Mouse (Mus musculus) embryonic facial prominence, embryonic 10.5 days (tissue): ENCODE measurements around the gene Rbms1. TPM values are rescaled to one million over a fixed set of nuclear protein-coding genes. Genes with fewer than 3 reads are reported as not detected.
A peak's percentile ranks its signal among the peaks of the same experiment; 100 is the strongest.

ENCODE experiments used
- DNase-seq: peaks from one replicate; pipeline ENCODE4 v3.0.0-alpha.2; 2017; ENCODE audit warnings: low spot score
- H3K27ac ChIP-seq: fragments of 300-500 bp; sonication (generic); replicated peaks from 2 replicates; pipeline ENCODE4 v1.5.1; 2016; ENCODE audit warnings: mild to moderate bottlenecking
- H3K27me3 ChIP-seq: fragments of 300-500 bp; sonication (generic); replicated peaks from 2 replicates; pipeline ENCODE4 v1.6.1; 2016; ENCODE audit warnings: low read depth, mild to moderate bottlenecking; ENCODE audit not compliant: poor library complexity, severe bottlenecking
- H3K36me3 ChIP-seq: fragments of 300-500 bp; sonication (generic); replicated peaks from 2 replicates; pipeline ENCODE4 v1.6.1; 2016; ENCODE audit warnings: mild to moderate bottlenecking, moderate library complexity
- H3K4me1 ChIP-seq: fragments of 300-500 bp; sonication (generic); 2 replicates; pipeline ENCODE4 v1.6.1; 2016
- H3K4me3 ChIP-seq: fragments of 300-500 bp; sonication (generic); 2 replicates; pipeline ENCODE4 v1.5.1; 2016; ENCODE audit warnings: mild to moderate bottlenecking, moderate library complexity
- H3K9me3 ChIP-seq: fragments of 300-500 bp; sonication (generic); 2 replicates; pipeline ENCODE4 v1.6.1; 2016; ENCODE audit warnings: mild to moderate bottlenecking
- WGBS: fragments of 180-500 bp; shearing (Covaris S2); methylation state at CpG from one replicate; pipeline ENCODE4 v1.1.7; 2016; 5-methylcytosine and 5-hydroxymethylcytosine counted together
- polyA plus RNA-seq: library from polyadenylated mRNA; unstranded; fragments of >200 nt; fragmentation: Nextera tagmentation; extraction: Ambion mirVana; gene quantifications from 2 replicates; pipeline ENCODE4 v1.2.1, GENCODE M21; 2016

Rbms1 gene
- polyA plus RNA-seq, 1 experiment from 2014 or later = 106 TPM

DNA sequence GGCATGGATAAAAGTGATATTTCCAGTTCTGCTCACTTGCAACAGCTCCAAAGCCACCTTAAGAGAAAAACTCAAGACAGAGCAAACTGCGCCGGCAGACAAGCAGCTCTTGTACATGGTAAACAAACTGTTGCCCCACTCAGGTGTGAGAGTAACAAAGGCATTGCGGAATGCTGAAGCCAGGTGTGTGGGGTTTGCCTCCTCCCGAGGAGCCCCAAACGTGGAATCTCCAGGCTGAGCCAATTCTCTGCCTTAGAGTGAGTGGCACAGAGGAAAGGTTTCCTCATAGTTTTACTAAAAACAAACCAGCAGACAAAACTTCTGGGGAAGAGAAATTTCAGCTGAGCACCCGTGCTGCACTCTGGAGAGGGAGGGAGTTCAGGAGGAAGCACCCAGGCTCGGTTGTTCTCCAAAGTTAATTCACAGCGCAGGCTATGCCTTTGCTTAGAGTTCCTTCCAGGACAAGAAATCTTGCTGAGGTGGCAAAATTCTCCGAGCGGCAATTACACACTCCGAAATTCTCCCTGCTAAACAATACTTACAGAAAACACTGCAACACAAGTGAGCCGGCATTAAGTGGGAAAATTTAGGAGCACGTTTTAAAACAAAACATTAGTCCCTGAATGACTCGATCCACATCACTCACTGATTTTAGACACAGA lies 111.8 kb downstream of the Rbms1 start:
- Histone ChIP-seq H3K36me3 (0 out of 2 replicates have a peak, but pooled peaks cover 2% of the 10 kb centered on the region), H3K27ac (no peak overlapping the region; the same call in 1 of the 2 replicates), H3K4me3 (no peak overlapping the region), H3K9me3 (no peaks in the 10 kb centered on the region), H3K27me3 (no peaks in the 10 kb centered on the region), H3K4me1 (peaks cover 47% of the 10 kb centered on the region)
- 70% methylated on average over 14 of the region's 14 CpGs for WGBS
- no peak for DNase-seq

DNA sequence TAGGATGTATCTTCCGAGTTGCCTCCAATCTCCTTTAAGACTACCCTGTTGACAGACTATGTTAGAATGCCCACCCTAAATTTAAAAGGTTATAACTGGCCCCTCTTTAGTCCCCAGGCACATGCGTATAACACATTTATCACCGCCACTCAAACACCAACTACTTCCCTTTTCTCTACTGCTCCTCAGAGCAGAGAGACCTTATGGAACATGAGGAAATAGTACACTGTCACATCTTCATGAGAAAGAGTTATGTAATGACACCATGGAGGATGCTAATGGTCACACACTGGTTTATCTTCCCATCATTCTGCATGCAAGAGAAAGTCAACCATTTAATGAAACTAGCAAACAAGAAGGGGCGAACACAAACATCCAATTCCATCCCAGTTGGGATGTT lies 114.5 kb downstream of the Rbms1 start:
- Histone ChIP-seq H3K27me3 (no peaks in the 10 kb centered on the region), H3K4me3 (no peak overlapping the region), H3K36me3 (0 out of 2 replicates have a peak, but pooled peaks cover 2% of the 10 kb centered on the region), H3K27ac (no peak overlapping the region), H3K9me3 (no peaks in the 10 kb centered on the region), H3K4me1 (peaks cover 50% of the 10 kb centered on the region)
- DNase-seq = no peak
- WGBS = 91% methylated on average over 4 of the region's 4 CpGs

DNA sequence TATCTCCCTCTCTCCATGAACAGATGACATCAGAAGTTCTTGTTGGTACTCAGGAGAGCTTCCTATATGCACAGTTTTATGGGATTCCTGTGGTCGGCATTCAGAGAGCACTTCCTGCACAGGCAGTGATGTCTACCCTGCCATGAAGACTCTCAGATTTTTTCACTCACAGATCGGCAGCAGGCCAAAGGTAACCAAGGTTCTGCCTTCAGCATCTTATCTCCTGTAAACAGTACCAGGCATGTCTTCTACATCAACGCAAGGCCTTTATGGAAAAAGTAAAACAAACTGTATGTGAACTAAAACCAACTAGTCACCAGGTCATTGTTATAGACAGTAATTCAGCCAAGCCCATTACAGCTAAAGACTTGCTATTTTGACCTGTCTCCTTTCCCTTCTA lies 115.0 kb downstream of the Rbms1 start:
- Histone ChIP-seq H3K27ac (no peak overlapping the region), H3K36me3 (0 out of 2 replicates have a peak, but pooled peaks cover 2% of the 10 kb centered on the region), H3K4me1 (peaks cover 50% of the 10 kb centered on the region), H3K27me3 (no peaks in the 10 kb centered on the region), H3K9me3 (no peaks in the 10 kb centered on the region), H3K4me3 (no peak overlapping the region)
- WGBS = 92% methylated on average over 3 of the region's 3 CpGs
- DNase-seq = no peak

DNA sequence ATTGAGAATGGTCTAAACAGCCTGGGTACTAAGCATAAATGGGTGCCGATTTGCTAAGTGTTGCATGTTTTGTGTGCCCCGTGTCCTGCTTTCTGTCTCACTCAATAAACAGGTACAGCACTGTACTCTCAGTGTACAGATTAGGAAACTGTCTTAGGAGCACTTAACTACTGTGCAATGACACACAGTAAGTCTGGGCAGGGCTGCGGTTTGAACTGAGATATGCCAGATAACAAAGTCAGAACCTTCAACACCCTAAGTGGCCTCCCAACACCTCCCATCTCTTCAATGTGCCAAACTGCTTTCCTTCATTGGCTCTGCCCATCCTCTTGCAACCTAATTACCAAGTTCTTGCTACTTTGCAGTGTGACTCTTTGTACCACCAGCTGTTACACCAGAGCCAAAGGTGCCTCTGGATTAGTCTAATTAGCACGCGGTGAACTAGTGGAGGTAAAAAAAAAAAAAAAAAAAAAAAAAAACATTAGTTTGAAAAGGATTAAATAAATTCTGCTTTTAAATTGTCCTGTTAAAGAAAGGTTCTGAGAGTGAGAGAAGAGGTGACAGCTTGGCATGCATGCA lies 117.6 kb downstream of the Rbms1 start:
- 59% methylated on average over 5 of the region's 5 CpGs for WGBS
- Histone ChIP-seq H3K27ac (no peak overlapping the region), H3K4me3 (no peak overlapping the region), H3K4me1 (peaks cover 38% of the 10 kb centered on the region), H3K36me3 (peaks cover 19% of the 10 kb centered on the region), H3K9me3 (no peaks in the 10 kb centered on the region), H3K27me3 (no peaks in the 10 kb centered on the region)
- no peak for DNase-seq

DNA sequence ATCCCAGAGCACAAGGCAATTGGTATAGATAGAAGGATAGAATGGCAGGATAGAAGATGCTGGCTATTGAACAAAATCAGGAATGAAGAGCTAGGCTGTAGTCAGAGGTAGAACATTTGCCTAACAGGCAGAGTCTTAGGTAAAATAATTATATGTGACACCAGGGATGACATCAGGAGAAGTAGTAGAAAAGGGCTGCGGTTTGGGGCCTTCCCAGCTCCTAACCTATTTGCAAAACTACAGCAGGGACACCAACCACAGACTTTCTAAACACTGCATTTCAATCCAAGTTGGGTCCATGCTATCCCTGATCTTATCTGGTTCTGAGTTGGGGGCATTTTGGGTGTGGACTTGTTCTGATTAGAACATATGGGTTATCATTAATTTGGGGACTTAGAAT lies 118.7 kb downstream of the Rbms1 start:
- H3K27ac ChIP-seq = no peak overlapping the region
- peaks cover 19% of the 10 kb centered on the region for H3K36me3 ChIP-seq
- H3K4me1 ChIP-seq = peaks cover 30% of the 10 kb centered on the region
- no peak for DNase-seq
- H3K9me3 ChIP-seq = no peaks in the 10 kb centered on the region
- no peak overlapping the region for H3K4me3 ChIP-seq
- WGBS = 89% methylated on average over 1 of the region's 1 CpGs
- no peaks in the 10 kb centered on the region for H3K27me3 ChIP-seq

DNA sequence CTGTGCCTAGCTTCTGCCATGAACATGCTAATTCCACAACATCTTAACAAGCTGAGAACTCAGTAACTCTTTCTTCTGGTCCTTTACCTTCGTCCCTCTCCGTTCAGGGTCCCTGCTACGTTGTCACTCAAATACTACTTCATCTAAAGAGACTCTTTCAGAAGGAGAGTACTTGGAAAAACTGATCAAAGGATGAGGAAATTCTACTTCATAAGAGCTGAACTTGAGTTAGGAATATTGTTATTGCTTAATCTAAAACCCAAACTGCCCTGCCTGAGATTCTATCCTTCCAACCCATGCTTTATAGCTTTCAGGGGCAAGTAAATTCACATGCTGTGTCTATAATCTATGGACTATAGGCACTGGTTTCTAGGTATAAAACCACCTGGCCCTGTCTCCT lies 119.4 kb downstream of the Rbms1 start:
- Histone ChIP-seq H3K4me3 (no peak overlapping the region), H3K9me3 (no peaks in the 10 kb centered on the region), H3K27ac (no peak overlapping the region), H3K27me3 (no peaks in the 10 kb centered on the region), H3K4me1 (peaks cover 29% of the 10 kb centered on the region), H3K36me3 (peaks cover 19% of the 10 kb centered on the region)
- 90% methylated on average over 3 of the region's 3 CpGs for WGBS
- DNase-seq = no peak

DNA sequence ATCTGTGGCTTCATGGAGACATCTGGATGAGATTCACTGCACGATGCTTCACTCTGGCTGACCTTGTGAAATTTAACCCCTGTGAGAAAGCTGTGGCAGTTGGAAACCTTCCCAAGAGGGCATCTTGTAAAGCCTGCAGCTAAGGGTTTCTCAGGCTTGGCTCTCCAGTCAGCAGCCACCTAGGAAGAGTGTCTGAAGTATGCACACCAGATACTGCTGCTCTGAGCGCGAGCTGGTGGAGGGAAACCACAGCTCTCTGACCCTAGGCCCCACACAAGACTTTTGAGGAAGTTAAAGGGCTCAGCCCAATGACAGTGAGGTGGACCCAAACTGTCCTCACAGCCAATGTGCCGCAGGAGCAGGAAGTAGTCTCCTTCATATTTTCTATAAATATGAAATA lies 120.0 kb downstream of the Rbms1 start:
- WGBS = 37% methylated on average over 4 of the region's 4 CpGs
- Histone ChIP-seq H3K27ac (0 out of 2 replicates have a peak overlapping the region, but pooled peaks have one; percentile 41), H3K4me3 (no peak overlapping the region), H3K36me3 (peaks cover 18% of the 10 kb centered on the region), H3K9me3 (no peaks in the 10 kb centered on the region), H3K4me1 (peaks cover 29% of the 10 kb centered on the region), H3K27me3 (no peaks in the 10 kb centered on the region)
- DNase-seq = peak; percentile 43

DNA sequence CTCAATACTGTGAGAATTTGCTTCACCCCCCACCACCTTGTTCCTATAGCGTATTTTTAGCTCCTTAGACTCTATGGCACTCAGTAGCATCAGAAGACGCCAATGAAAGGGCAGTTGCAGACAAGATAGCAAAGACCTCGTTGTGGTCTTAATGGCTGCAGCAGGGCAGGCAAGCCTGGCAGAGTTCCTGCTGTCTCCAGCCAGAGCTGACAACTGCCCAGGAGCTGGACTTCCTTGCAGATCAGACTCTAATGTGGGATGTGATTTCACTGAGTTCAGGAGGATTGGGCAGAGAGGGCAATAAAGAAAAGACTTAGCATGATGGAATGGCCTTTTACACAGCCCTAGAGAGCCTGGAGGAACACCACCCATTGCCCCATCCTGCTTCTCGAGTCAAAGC lies 122.1 kb downstream of the Rbms1 start:
- Histone ChIP-seq H3K36me3 (peaks cover 23% of the 10 kb centered on the region), H3K27ac (no peak overlapping the region), H3K4me1 (peaks cover 43% of the 10 kb centered on the region), H3K4me3 (no peak overlapping the region), H3K27me3 (no peaks in the 10 kb centered on the region), H3K9me3 (no peaks in the 10 kb centered on the region)
- no peak for DNase-seq
- 87% methylated on average over 4 of the region's 4 CpGs for WGBS

DNA sequence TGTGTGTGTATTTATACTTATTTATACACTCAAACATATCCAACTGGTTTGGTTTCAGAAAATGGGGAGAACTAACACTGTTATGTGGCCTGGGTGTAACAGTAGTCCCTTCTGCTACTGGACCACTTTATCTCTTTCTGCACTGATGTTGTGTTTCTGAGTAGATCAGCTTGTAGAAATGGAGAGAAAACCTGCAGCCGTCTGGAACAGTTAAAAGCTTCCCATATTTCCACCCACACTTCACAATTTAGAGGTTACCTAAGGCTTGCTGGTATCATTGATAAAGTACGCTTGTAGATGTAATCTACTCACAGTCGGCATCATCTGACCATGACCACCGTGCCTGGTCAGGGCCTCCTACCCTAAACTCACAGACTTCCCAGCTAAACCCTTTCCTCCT lies 123.5 kb downstream of the Rbms1 start:
- no peak overlapping the region for H3K27ac ChIP-seq
- WGBS = 88% methylated on average over 4 of the region's 4 CpGs
- H3K4me1 ChIP-seq = peaks cover 31% of the 10 kb centered on the region
- H3K4me3 ChIP-seq = no peak overlapping the region
- H3K36me3 ChIP-seq = peaks cover 28% of the 10 kb centered on the region
- no peaks in the 10 kb centered on the region for H3K9me3 ChIP-seq
- DNase-seq = no peak
- no peaks in the 10 kb centered on the region for H3K27me3 ChIP-seq

DNA sequence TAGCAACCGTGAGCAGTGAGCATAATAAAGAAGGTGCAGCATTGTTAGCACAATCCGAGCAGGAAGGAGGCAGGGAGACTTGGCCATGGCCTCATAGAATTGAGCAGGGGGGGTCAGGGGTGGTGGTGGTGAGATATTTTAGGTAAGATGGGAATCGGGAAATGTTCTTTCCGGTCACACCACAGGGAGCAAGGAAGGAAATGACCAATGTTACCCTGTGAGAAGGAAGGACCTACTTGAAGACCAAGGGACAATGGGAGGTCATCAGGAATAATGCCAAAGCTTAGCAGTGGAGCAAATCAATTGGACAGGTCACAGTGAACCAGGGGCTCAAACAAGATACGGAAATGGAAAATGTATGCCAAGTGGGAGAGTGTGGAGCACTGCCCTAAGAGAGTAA lies 124.1 kb downstream of the Rbms1 start:
- H3K4me1 ChIP-seq = peaks cover 27% of the 10 kb centered on the region
- no peaks in the 10 kb centered on the region for H3K9me3 ChIP-seq
- 83% methylated on average over 5 of the region's 5 CpGs for WGBS
- no peak overlapping the region for H3K27ac ChIP-seq
- H3K4me3 ChIP-seq = no peak overlapping the region
- H3K36me3 ChIP-seq = peaks cover 28% of the 10 kb centered on the region
- no peak for DNase-seq
- no peaks in the 10 kb centered on the region for H3K27me3 ChIP-seq

DNA sequence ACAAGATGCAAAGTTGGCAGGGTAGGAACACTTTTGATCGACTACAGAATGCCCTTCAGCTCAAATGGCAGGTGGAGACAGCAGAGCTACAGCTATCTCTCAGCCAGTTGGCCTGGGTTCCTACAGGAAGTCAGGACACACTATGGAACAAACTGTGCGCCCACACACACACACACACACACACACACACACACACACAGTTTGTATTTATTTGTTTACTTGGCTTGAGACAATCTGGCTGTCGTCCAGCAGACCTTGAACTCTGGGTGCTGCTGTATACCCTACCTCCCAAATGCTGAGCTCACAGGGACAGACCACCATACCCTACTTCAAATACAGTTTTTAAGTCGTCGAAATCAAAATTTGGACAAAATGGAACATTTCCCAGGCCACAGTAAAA lies 125.4 kb downstream of the Rbms1 start:
- no peak overlapping the region for H3K4me3 ChIP-seq
- no peak for DNase-seq
- H3K27me3 ChIP-seq = no peaks in the 10 kb centered on the region
- 80% methylated on average over 5 of the region's 5 CpGs for WGBS
- peaks cover 28% of the 10 kb centered on the region for H3K36me3 ChIP-seq
- H3K27ac ChIP-seq = no peak overlapping the region
- no peaks in the 10 kb centered on the region for H3K9me3 ChIP-seq
- H3K4me1 ChIP-seq = peaks cover 16% of the 10 kb centered on the region

DNA sequence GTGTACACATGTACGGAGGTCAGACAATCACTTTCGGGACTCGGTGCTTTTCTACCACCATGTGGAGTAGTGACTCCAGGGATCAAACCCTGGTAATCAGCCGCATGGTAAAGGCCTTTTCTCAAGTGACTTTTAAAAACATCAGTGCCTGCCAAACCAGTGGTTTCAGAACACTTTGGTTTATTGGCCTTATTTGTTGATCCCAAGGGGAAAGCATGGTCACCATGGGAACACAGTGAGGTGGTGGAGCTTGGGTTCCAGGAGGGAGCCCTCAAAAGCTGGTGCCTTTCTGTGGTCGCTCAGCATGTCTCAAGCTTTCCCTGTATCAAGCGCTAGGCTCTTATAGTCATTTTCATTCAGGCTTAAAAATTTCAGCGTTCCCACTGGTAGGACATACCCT lies 126.8 kb downstream of the Rbms1 start:
- 96% methylated on average over 7 of the region's 7 CpGs for WGBS
- no peak overlapping the region for H3K4me3 ChIP-seq
- H3K36me3 ChIP-seq = peaks cover 17% of the 10 kb centered on the region
- no peak for DNase-seq
- H3K27ac ChIP-seq = no peak overlapping the region
- peaks cover 16% of the 10 kb centered on the region for H3K4me1 ChIP-seq
- no peaks in the 10 kb centered on the region for H3K9me3 ChIP-seq
- H3K27me3 ChIP-seq = no peaks in the 10 kb centered on the region

DNA sequence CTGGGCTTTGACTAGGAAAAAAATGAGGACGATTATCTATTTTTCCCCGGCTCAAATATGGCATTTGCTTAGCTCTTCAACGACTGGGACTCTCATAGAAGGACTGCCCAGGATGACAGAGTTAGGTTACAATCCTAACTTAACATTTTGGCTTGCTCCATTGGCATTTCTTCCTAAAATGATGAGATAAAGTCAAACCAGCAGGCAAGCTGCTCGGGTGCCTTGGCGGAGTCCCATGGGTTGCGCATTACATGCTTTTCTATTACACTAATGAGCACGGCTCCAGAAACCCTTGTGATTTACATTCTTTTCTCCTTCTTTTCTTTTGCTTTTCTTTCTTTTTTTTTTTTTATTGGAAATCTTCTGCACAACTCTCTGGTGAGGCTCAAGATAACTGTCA lies 128.7 kb downstream of the Rbms1 start:
- no peaks in the 10 kb centered on the region for H3K9me3 ChIP-seq
- H3K27ac ChIP-seq = no peak overlapping the region
- H3K27me3 ChIP-seq = no peaks in the 10 kb centered on the region
- DNase-seq = no peak
- 86% methylated on average over 7 of the region's 7 CpGs for WGBS
- no peak overlapping the region for H3K4me3 ChIP-seq
- H3K4me1 ChIP-seq = peaks cover 21% of the 10 kb centered on the region
- H3K36me3 ChIP-seq = peaks cover 12% of the 10 kb centered on the region
